Mouse (Mus musculus) cerebral cortex, adult 2 months (tissue): Measurements from ENCODE around the gene Arl4a.

Experiments
- WGBS: fragments of 180-500 bp; shearing (Covaris S2); methylation state at CpG from one replicate; pipeline ENCODE4 v1.1.7; 2018; 5-methylcytosine and 5-hydroxymethylcytosine counted together

The Arl4a gene

DNA sequence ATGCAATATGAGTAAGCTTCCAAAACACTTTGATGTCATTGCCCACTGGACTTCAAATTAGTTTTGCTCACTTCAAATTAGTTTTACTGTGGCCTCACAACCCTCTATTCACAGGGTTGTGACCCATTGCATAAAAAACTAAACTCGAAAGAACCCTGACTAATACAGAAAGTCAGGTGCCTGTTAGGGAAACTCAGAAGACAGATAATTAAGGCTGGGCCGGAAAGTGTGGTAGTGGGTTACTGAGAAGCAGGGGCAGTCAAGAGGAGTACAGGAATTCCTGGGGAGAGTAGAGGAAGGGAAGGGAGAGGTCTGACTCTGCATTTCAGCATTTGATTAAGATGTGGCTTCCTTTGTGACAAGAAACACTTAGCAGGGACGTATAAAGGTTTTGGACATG is 29.4 kb downstream of the Arl4a start:
- WGBS: 81% methylated on average over 3 of the region's 3 CpGs

DNA sequence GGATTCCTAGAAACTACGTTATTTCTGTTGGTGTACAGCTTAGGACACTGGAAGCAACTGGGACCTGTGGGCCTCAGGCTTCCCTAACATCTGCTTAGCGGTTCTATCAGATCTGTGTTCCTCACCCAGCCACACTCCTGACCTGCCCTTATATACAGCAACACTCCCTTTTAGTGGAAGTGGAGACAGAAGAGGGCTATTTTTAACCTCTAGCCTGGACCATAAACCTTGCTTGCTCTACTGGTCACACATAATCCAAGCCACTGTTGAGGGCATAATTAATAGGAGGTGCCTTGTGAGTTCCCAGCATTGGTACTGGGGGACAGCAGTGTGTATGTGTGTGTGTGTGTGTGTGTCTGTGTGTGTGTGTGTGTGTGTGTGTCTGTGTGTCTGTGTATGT is 33.1 kb downstream of the Arl4a start:
- 89% methylated on average over 2 of the region's 2 CpGs for WGBS

DNA sequence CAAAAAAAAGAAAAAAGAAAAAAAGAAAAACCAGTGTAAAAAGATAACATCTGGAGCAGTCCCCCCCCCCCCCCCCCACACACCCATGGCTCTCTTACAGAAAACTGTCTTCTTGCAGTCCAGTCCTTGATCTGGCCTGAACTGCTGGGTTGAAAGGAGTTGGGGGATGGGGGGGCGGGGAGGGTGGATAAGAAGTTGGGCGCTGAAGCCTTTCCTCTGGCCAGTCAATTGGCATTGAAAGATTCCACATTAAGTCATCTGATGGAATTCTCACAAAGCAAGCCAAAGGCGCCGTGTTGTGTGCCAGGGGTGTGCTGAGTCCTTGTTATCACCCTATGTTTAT is 39.0 kb downstream of the Arl4a start:
- WGBS: 66% methylated on average over 4 of the region's 4 CpGs

DNA sequence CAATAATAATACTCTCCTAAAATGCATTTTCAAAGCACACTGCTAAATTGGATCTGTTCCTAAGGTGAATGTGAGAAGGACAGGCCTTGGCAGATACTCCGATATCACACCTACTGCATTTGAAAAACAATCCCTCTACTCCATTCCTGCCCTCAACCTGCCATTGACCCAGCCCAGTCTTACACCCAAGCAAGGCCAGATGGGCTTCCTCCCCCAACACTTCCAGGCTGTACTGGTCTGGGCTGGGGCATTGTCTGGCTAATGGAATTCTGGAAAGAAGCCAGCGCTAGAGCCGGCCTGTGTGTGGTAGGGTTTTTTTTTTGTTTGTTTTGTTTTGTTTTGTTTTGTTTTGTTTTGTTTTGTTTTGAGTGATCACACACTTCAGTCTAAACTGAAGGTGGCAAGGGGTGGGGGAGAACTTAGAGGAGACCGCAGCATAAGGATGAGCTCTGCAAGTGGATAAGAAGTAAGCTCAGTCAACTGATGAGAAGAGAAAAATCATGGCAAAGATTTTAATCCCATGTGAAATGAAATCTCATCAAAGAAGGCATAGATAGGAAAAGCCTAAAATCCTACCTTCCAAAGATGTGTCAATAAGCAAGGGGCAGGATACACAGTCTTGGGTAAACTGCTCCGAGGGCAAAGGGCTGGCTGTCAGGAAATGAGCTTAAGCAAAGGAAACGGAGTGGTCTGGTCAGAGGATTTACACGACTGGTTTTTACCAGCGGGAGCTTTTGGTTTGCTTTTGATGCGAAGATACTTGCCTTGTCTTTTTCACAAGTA is 39.6 kb downstream of the Arl4a start:
- WGBS: 46% methylated on average over 9 of the region's 9 CpGs

DNA sequence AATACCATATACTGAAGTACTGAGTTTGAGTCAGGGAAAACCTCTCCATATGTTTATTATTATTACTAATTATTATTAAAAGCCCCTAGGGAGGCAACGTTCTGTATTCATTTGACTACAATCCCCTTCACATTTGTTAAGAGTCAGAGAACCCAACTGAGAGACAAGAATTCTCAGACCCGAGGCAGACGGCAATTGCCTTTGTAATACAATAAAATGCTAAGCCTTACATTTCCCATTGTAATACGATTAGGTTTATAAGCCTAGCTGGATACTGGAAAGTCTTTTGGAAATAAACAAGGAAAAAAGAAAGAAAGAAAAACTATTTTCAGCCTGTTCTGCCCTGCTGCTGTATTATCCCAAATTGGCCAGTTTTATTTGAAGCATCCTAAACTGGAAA is 40.2 kb downstream of the Arl4a start:
- 53% methylated on average over 4 of the region's 4 CpGs for WGBS

DNA sequence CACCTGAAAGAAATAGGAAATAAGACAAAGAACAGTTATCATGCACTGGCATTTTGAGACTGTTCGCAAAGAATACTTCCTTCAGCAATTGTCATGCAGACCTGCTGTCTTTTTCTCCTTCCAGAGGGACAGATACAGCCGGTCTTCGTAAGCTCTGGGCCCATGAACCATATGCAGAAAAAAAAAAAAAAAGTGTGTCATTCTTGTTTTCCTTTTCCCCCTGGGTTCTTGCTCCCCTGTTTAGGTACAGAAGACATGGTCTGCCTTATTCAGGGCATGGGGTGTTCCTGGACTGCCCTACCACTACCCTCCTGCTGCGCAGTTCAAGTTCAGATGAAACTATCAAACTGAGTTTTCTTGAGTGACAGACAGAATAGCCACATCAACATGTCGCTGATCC is 41.8 kb downstream of the Arl4a start:
- 89% methylated on average over 5 of the region's 5 CpGs for WGBS

DNA sequence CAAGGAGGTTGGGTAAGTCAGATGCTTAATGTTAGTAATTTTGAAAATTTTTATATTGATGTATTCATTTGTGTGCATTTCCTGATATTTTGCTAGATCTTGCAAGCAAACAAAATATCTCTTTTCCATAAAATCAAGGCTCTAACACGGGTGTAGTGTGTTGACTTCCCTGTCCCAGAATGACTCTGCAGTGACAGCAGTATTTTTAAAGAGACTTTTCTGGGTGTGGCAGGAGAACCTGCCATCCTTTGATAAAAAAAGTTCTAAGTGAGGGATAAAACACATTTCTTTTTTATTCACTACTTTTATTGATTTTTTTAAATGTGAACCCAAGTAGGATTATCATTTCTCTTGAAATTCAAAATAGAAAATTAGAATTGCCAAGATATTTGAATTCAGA is 42.2 kb downstream of the Arl4a start:
- WGBS: 79% methylated on average over 1 of the region's 1 CpGs

DNA sequence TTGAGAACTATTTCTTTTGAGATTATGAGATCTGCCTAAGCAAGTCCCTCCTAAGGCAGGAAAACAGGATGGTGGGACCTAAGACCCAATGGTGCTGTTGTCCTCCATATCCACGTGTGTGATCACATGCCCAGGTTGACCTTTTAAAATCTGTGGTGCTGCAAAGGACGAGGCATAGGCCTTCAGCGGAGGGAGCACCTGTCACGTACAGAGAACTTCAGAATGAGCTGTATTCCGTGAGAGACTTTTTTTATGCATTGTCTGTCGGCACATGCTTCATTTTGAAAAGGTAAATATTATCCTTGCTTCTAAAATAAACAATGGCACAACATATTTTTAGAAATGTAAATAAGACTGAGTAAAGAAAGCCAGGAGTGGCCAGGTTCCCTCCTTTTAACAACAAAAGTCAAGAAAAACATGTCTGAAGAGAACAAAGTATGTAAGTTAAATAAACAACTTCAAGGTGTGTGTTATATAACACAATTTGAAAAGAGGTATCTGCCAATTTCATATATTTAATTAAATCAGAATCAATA is 45.0 kb downstream of the Arl4a start:
- WGBS: 75% methylated on average over 6 of the region's 6 CpGs

DNA sequence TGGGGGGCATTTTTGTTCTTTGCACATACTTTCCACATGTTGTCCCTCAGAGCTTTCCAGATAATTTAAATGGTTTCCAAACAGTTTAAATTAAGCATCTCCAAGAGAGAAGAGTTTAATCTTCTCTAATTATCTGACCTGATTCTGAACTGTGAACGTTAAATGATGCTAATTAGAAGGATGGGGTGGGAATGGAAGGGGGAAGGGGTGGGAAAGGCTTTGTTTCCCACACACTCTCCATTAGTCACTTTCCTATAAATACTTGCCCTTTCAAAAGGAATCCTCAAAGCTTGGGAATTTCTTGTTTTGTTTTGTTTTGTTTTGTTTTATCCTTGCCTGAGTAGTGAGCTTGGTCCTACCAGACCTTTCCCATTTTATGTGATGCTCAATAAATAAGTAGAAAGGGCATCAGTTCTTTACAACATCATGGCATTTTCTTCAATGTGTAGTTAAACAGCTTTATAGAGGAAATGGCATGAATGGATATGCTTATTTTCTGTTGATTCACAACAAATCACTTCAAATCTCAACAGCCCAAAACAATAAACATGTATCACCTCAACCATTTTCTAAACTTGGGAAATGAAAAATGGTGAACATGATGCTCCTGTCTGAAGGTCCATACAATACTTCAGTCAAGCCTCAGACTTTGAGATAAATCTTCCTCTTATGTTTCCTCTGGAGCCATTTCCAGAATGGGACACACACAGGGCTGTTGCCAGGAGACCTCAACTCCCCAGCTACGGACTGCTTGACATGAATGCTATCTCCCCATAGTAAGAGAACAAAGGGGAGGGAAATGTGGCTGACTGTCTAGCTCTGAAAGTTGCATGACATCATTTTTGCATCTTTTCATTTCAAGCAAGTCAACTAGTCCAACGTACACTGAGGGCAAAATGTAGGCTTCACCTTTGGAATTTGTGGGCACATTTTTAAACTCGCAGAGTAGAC is 46.7 kb downstream of the Arl4a start:
- 69% methylated on average over 4 of the region's 4 CpGs for WGBS

DNA sequence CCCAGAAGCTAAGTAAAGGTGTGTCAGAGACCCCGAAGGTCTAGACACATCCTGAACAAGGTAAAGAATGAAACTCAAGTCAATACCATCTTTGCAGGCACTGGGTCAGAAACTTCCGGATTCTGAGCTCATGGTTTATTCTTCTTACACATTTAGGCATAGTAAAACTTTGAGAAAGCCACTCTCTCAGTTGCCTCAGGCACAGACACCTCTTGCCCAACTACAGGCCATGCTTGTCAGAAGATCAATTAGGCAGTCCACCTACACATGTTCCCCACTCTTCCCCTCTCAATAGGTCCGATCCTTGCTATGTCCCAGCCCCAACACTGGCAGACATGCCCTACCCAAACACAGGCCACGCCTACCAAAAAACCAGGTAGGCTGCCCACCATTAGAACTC is 48.7 kb downstream of the Arl4a start:
- 95% methylated on average over 4 of the region's 4 CpGs for WGBS

DNA sequence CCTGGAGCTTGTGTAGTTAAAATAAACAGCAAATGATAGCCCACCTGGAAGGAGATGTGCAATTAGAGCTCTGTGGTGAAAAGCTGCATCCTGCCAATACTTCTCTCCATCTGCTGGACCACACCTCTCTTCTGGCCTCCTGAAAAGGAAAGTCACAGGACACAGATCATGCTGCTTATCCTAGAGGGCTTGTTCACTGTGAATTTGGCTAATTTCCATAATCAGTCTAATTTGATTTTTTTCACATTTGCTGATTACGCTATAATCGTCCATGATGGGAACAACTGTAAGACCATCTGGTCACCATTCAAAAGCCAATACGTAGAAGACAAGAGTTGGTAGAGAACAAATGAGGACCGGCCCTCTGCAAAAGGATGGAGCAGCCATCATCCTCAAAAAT is 50.6 kb downstream of the Arl4a start:
- 89% methylated on average over 4 of the region's 4 CpGs for WGBS

DNA sequence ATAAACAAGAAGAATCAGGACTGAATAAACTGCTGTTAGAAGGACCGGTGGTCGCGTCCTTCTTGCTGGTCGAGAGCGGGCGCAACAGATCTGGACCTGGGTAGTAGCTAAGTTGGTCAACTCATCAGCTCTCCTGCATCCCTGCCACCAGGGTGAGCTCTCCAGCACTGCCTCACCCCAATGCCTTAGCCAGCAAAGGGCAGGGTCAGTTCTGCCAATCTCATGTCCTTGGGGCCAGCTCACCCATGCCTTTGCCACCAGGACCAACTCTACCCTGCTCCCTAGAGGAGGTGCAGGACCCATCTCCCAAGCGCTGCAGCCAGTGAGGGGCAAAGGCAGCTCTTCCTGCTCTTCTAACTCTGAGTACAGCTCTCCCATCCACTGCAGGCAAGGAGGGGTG is 52.2 kb downstream of the Arl4a start:
- WGBS: 96% methylated on average over 7 of the region's 7 CpGs

DNA sequence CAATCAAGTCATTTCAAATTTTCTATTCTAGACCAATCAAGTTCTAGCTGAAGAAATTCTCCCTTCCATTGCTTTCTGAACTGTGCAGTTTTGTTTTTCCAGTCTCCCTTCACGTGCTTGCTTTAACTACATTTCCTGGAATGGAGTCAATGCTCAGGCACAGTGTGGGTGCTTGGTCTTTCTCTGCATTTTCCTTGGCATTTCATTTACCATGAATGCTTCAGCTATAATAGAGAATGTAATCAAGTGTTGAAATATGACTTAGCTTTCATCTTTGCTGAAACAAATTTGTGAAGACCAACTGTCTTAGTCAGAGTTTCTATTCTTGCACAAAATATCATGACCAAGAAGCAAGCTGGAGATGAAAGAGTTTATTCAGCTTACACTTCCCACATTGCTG is 58.0 kb downstream of the Arl4a start:
- WGBS: 51% methylated on average over 1 of the region's 1 CpGs

DNA sequence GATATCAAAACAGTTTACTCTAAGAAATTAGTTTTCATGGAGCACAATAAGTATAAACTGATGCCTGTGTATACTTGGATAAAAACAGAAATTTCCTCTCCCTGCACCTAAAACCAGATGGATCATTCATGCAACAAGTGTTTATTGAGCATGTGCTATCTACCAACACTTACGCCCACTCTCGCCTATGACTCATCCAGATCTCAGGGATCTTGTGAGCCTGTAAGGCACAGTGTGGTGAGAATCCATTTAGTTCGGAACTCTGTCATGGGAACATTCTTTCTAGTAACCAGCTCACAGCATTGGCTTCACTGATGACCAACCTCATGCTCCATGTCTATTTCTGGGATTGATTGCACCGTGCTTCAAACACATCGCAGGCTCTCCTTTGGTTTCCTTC is 58.8 kb downstream of the Arl4a start:
- WGBS: 62% methylated on average over 5 of the region's 5 CpGs

DNA sequence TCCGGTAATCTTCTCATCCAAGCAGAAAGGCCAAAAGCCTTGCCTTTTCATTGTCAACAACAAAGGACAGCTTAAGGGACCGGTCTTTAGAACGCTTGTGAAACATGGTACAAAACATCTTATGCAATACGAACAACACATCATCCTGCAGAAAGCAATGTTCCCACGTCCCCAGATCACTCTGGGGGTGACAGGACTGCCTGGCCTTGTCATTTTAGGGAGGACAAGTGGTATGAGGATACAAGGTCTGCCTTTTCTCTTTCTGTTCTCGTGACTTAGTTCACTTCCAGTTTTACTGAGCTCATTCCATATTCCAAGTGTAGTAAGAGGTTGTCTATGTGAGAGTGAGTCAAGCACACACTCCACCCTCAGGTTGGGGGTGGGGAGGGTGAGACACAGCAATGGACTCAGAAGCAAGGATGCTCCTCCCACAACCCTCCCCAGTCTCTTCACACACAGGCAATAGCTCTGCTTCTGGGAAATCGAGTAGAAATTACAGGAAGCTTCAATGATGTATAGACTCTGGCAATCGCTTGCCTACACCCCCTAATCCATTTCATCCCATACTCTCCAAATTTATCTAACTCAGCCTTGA is 59.7 kb downstream of the Arl4a start:
- WGBS: 74% methylated on average over 8 of the region's 8 CpGs

DNA sequence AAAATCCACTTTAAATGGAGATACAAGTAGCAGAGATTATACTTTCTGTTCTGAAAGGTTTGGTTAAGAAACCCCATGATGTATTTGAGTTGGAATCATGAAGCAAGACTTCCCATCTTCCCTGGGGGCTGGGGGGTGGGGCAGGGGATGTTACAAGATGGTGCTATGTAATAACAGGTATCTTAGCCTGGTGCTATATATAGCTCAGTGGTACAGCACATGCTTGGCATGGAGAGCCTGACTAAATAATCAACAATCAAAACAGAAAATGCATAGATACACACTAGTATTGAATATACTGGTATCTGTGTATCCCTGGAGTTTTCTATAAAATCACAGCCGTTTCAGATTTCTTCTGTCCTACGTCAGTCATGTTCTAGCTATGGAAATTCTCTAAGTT is 61.4 kb downstream of the Arl4a start:
- 61% methylated on average over 2 of the region's 2 CpGs for WGBS

DNA sequence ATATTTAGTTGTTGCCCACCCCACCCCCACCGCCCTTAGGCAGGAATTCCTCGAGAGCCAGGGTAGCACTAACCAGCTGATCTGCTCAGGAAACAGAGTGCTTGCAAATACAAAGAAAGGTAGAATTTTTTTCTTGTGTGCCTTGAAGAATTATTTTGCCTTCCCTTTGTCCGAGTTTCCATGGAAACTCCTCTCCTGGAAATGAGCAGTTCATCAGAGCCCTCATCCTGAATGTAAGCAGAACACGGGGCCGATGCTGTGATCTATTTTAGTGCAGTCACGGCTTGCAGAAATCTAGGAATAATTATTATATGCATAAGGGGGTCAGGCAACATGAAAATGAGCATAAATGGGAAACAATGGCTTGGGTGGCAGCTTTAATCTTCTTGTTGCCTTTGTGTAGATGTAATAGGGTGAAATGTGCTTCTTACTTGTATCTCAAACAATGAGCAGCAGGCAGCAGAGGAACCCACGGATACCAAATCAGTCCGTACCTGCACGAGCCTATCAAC is 61.9 kb downstream of the Arl4a start:
- WGBS: 20% methylated on average over 9 of the region's 9 CpGs

DNA sequence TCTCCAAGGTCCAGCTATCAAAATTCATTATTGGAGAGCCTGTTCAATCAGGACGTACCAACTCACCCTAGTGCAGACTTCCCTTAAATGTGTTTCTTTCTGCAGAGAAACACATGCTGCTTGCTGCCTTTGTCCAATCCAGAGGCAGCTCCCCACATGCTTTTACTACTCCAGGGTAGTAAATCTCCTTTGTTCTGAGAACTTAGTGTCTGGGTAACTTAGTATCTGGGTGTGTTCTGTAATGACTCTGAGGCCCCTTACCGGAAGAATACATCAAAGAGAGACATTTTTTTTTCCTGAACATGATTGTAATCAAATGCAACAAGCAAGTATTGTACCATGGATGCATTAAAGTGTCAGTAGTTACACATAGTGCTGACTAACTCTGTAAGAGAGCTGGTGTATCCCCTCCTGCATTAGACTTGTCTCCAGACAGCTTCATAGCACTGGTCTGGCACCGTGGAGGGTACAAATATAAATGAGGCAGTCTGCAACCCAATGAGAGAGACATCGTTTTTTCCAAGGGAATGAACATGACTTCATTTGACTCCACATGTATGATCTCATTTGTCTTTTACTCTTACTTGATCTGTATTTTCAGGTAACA is 62.7 kb downstream of the Arl4a start:
- WGBS: 46% methylated on average over 4 of the region's 4 CpGs

DNA sequence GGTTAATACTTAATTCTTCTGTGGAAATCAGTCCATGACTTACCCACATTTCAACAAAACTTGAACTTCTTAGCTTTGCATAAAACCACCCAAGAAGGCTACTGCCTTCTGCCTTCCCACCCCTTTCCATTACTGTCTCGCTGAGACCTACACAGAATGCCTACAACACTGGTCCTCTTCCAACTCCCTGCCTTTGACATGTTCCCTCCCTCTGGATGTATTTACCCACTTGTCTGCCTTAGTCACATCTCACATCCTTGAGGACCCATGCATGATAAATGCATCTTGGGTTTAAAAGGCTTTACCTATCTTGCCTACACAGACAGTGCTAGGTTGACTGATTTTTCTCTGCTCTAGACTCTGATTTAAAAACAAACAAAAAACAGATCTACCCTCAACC is 63.6 kb downstream of the Arl4a start:
- WGBS: 59% methylated on average over 1 of the region's 1 CpGs

DNA sequence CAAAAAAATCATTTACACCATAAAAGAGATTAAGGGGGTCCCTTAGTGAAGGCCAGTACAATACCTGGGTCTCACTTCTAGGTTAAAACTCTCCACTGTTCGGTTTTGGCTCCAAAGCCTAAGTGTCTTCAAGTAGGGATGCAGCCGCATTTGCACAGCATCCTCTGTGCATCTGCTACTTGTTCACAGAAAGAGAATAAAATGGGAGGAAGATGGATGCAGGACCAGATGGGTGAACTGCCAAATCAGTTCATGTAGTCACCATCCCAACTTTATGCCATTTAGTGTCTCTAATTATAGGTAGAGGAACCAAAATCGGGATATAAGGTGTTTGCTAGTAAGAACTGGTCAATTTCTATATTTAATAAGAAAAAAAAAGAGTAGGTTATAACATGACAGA is 69.7 kb downstream of the Arl4a start:
- WGBS: 76% methylated on average over 3 of the region's 3 CpGs

DNA sequence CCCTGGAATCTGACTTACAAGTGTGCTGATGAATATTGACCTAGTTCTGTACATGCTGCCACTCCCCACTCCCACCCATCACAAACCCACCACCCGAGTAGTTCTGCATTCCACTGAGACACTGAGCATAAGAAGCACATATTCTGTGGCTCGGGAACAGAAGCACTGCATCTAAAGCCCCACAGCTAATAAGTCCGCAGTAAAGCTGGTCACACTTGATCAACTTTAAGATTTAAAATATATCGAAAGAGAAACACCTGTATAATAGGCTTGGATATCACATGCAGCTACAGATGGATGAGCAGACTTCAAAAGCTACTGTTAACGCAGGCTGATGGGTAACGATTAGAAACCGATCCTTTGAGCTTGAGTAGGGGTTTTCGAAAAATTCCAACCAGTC is 78.7 kb downstream of the Arl4a start:
- 89% methylated on average over 8 of the region's 8 CpGs for WGBS
